Mouse (Mus musculus) embryonic facial prominence, embryonic 11.5 days (tissue): ENCODE measurements around the gene Efhb. TPM values are rescaled to one million over a fixed set of nuclear protein-coding genes. Genes with fewer than 3 reads are reported as not detected.

Source experiments
- ATAC-seq: fragments of 200-750 bp; cut with Nextera tagmentation; replicated peaks from 2 replicates; pipeline ENCODE4 v1.8.0; 2017; ENCODE audit warnings: low read depth; ENCODE audit not compliant: insufficient number of reproducible peaks, low FRiP score, low TSS enrichment
- DNase-seq: peaks from one replicate; pipeline ENCODE4 v3.0.0-alpha.2; 2015; ENCODE audit warnings: low spot score
- H3K27ac ChIP-seq: fragments of 300-500 bp; sonication (generic); replicated peaks from 2 replicates; pipeline ENCODE4 v1.5.1; 2014; ENCODE audit warnings: mild to moderate bottlenecking, low read depth, low read length, control low read depth
- H3K27me3 ChIP-seq: fragments of 300-500 bp; sonication (generic); 2 replicates; pipeline ENCODE4 v1.6.1; 2014; ENCODE audit warnings: mild to moderate bottlenecking, low read length, moderate library complexity, mixed read lengths; ENCODE audit not compliant: control insufficient read depth, insufficient read depth
- H3K36me3 ChIP-seq: fragments of 300-500 bp; sonication (generic); replicated peaks from 2 replicates; pipeline ENCODE4 v1.6.1; 2014; ENCODE audit warnings: low read depth, mild to moderate bottlenecking, low read length, moderate library complexity, mixed read lengths; ENCODE audit not compliant: control insufficient read depth, insufficient read depth
- H3K4me1 ChIP-seq: fragments of 300-500 bp; sonication (generic); 2 replicates; pipeline ENCODE4 v1.6.1; 2014; ENCODE audit warnings: low read length, mixed read lengths; ENCODE audit not compliant: control insufficient read depth, insufficient read depth
- H3K4me2 ChIP-seq: fragments of 300-500 bp; sonication (generic); 2 replicates; pipeline ENCODE4 v1.6.1; 2014; ENCODE audit warnings: low read depth, mild to moderate bottlenecking, control low read depth, low read length, moderate library complexity
- H3K4me3 ChIP-seq: fragments of 300-500 bp; sonication (generic); 2 replicates; pipeline ENCODE4 v1.5.1; 2014; ENCODE audit warnings: low read depth, low read length, control low read depth
- H3K9ac ChIP-seq: fragments of 300-500 bp; sonication (generic); replicated peaks from 2 replicates; pipeline ENCODE4 v1.6.1; 2014; ENCODE audit warnings: mild to moderate bottlenecking, control low read depth, low read length
- H3K9me3 ChIP-seq: fragments of 300-500 bp; sonication (generic); replicated peaks from 2 replicates; pipeline ENCODE4 v1.6.1; 2016; ENCODE audit warnings: mild to moderate bottlenecking, low read length, inconsistent platforms, mixed read lengths; ENCODE audit not compliant: control insufficient read depth
- WGBS: fragments of 180-500 bp; shearing (Covaris S2); extraction: QIAGEN DNeasy Blood & Tissue Kit; methylation state at CpG from one replicate; pipeline ENCODE4 v1.1.7; 2014; 5-methylcytosine and 5-hydroxymethylcytosine counted together
- polyA plus RNA-seq: library from polyadenylated mRNA; unstranded; fragments of >200 nt; fragmentation: Nextera tagmentation; extraction: Ambion mirVana; gene quantifications from 2 replicates; pipeline ENCODE4 v1.2.1, GENCODE M21; 2014

Efhb gene
- 0.38 and 0.57 TPM in 2 replicates for polyA plus RNA-seq

DNA sequence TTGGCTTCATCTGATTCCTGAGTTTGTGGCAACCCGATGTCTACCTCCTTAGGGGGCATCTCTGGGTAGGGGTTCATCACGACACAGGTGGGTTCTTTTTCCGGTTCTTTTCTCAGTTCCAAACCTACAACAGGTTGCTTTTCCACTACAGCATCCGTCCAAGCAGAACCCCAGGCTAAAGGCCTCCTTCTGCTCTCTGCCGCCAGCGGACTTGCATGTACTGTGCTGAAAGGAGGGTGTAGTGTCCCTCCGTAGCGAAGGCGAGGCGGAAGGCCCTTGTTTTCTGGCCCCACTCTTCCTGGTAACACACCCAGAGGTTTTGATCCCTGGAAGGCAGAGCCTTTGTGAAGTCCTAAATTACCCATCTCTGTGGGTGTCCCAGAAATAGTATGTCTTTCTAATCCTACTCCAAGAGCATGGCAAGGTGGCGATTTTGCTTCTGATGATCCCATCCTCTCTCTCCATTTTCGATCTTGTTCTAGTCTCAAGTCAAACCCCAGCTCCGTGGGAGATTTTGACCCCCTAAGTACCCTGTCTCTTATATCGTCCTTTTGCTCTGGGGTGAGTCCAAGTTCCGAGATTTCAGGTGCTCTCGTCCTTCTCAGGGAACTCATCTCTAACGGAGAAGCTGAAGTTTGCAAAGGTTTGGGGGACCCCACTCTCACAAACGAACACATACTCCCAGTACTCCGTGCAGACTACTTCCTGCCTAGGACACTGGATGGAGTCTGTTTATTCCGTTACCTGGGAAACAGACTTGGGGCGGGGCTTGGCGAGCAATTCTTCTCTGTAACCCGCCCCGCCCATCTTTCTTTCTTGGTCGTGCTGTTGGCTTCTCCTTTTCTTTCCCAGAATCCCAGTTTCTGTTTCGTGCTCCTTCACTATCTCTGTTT lies at the start of gene Efhb:
TSS of gene Efhb (minus strand) at position 719 of the 893 bp plus-strand sequence.
- DNase-seq = peak; percentile 95
- Histone ChIP-seq H3K27me3 (no peaks in the 10 kb centered on the region), H3K4me1 (no peaks in the 10 kb centered on the region), H3K4me2 (peak within 1 kb of the TSS; percentile 46), H3K9ac (peak within 1 kb of the TSS; percentile 50), H3K27ac (no peak within 1 kb of the TSS), H3K4me3 (peak within 1 kb of the TSS; percentile 26), H3K36me3 (no peaks in the 10 kb centered on the region), H3K9me3 (no peaks in the 10 kb centered on the region)
- peak; percentile 96 for ATAC-seq
- 19% methylated on average over 26 of the region's 26 CpGs for WGBS

DNA sequence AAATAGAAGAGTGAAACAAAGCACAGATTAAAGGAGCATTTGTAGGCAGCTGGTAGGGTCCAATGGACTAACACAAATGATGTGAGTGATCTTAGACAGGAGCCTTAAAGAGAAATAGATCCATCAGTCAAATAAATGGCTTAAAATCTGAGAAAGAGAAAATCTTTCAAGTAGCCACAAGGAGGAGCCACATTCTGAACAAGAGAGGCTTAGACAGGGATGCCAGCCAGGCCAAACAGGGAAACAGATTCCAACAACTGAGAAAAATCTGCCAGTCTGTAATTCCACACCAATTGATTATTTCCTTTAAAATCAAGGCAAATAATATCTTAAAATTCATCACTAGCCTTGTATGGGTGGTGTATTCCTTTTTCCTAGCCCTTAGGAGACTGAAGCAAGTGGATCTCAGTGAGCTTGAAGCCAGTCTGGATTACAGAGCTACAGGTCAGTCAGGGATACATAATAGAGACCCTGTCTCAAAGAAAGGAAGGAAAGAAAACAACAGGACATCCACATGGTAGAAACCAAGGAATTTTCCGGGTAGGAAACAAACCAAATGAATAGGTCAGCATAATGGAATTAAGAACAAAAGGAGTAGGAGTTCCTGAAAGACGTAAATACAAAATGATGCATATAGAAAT lies 49.3 kb upstream of the Efhb start:
- WGBS = 89% methylated on average over 2 of the region's 2 CpGs

DNA sequence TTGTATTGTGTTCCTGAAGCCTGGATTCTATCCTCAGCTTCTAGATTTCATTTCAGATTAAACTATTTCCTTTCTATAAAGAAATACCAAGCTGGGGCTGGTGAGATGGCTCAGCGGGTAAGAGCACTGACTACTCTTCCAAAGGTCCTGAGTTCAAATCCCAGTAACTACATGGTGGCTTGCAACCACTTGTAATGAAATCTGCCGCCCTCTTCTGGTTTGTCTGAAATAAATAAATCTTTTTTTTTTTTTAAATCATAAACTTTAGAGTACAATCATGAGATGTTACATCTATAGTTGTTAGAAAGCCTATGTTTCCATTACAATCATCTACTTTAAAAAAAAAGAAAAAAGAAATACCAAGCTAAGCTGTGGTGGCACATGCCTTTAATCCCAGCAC lies 39.8 kb upstream of the Efhb start:
- no peak for DNase-seq
- H3K9me3 ChIP-seq = no peaks in the 10 kb centered on the region
- ATAC-seq = no peak
- H3K27me3 ChIP-seq = no peaks in the 10 kb centered on the region
- no peaks in the 10 kb centered on the region for H3K4me1 ChIP-seq
- 94% methylated on average over 2 of the region's 2 CpGs for WGBS
- H3K27ac ChIP-seq = no peak overlapping the region
- H3K36me3 ChIP-seq = peaks cover 2% of the 10 kb centered on the region; the same call in 1 of the 2 replicates
- H3K4me2 ChIP-seq = no peak overlapping the region
- no peak overlapping the region for H3K9ac ChIP-seq
- no peak overlapping the region for H3K4me3 ChIP-seq

More for the DNA sequence above, 49.3 kb upstream of the Efhb start:
- Histone ChIP-seq H3K9me3 (no peaks in the 10 kb centered on the region), H3K4me2 (no peak overlapping the region), H3K36me3 (no peaks in the 10 kb centered on the region), H3K4me1 (no peaks in the 10 kb centered on the region), H3K9ac (no peak overlapping the region), H3K4me3 (no peak overlapping the region), H3K27ac (no peak overlapping the region), H3K27me3 (no peaks in the 10 kb centered on the region)
- peak; percentile 36 for DNase-seq
- no peak for ATAC-seq

GRCm38 (mm10) chr17:53489007-53489378 lies 25.9 kb upstream of the Efhb start:
- Histone ChIP-seq H3K9me3 (no peaks in the 10 kb centered on the region), H3K27me3 (no peaks in the 10 kb centered on the region), H3K36me3 (peaks cover 4% of the 10 kb centered on the region; the same call in 1 of the 2 replicates), H3K27ac (no peak overlapping the region), H3K4me2 (no peak overlapping the region), H3K9ac (no peak overlapping the region), H3K4me3 (no peak overlapping the region), H3K4me1 (no peaks in the 10 kb centered on the region)
- no peak for ATAC-seq
- WGBS = 93% methylated on average over 1 of the region's 1 CpGs
- DNase-seq = no peak

GRCm38 (mm10) chr17:53488291-53489006 lies 25.3 kb upstream of the Efhb start:
- ATAC-seq (no peak), DNase-seq (no peak)
- Histone ChIP-seq H3K36me3 (peaks cover 2% of the 10 kb centered on the region; the same call in 1 of the 2 replicates), H3K4me2 (no peak overlapping the region), H3K27ac (no peak overlapping the region), H3K4me3 (no peak overlapping the region), H3K27me3 (no peaks in the 10 kb centered on the region), H3K9me3 (no peaks in the 10 kb centered on the region), H3K9ac (no peak overlapping the region), H3K4me1 (no peaks in the 10 kb centered on the region)
- 95% methylated on average over 4 of the region's 4 CpGs for WGBS

- no peaks in the 10 kb centered on the region for H3K9me3 ChIP-seq
- peak overlapping the region; percentile 69 for H3K4me3 ChIP-seq
- 64% methylated on average over 7 of the region's 7 CpGs for WGBS
- H3K36me3 ChIP-seq = no peaks in the 10 kb centered on the region
- no peaks in the 10 kb centered on the region for H3K4me1 ChIP-seq
- peak overlapping the region; percentile 92 for H3K9ac ChIP-seq
- H3K27me3 ChIP-seq = no peaks in the 10 kb centered on the region
- no peak overlapping the region for H3K27ac ChIP-seq
- DNase-seq = no peak
- peak overlapping the region; percentile 57 for H3K4me2 ChIP-seq
- ATAC-seq = no peak
Observed at GRCm38 (mm10) chr17:53480433-53480832, 17.3 kb upstream of the Efhb start.

GRCm38 (mm10) chr17:53479604-53480041 lies 16.5 kb upstream of the Efhb start:
- ATAC-seq = peak; percentile 37
- peak overlapping the region; percentile 69 for H3K4me3 ChIP-seq

More at GRCm38 (mm10) chr17:53479604-53480041, 16.5 kb upstream of the Efhb start:
- H3K4me1 ChIP-seq = no peaks in the 10 kb centered on the region
- H3K9me3 ChIP-seq = no peaks in the 10 kb centered on the region
- peak; percentile 51 for DNase-seq
- H3K36me3 ChIP-seq = no peaks in the 10 kb centered on the region
- H3K27ac ChIP-seq = peak overlapping the region; percentile 95
- no peaks in the 10 kb centered on the region for H3K27me3 ChIP-seq
- H3K4me2 ChIP-seq = peak overlapping the region; percentile 57
- peak overlapping the region; percentile 92 for H3K9ac ChIP-seq
- WGBS = under 1% methylated on average over 31 of the region's 33 CpGs
